Mouse (Mus musculus): Measurements from ENCODE around the gene Rpap1. TPM values are rescaled to one million over a fixed set of nuclear protein-coding genes. Genes with fewer than 3 reads are reported as not detected.

The Rpap1 gene
- polyA plus RNA-seq, 1 experiment: 9.7 TPM

- no peak for TF ChIP-seq POLR2A (IDR thresholded peaks at IDR 0.05; ENCODE audit: borderline replicate concordance, low read depth, low read length)
- TF ChIP-seq CTCF (IDR thresholded peaks at IDR 0.05; ENCODE audit: low read depth, low read length): no peak
- Histone ChIP-seq H3K4me1 (ENCODE audit: control insufficient read depth, insufficient read depth, low read length) (no peaks in the 10 kb centered on the region), H3K27ac (ENCODE audit: insufficient read depth, low read depth, low read length) (no peak overlapping the region), H3K4me3 (ENCODE audit: insufficient read depth, low read length) (peak overlapping the region; percentile 61)
Measured at GRCm38 (mm10) chr2:119758844-119759835, 28.2 kb downstream of the Rpap1 start.

- no peak for TF ChIP-seq CTCF (IDR thresholded peaks at IDR 0.05; ENCODE audit: low read depth, low read length)
- TF ChIP-seq POLR2A (IDR thresholded peaks at IDR 0.05; ENCODE audit: borderline replicate concordance, low read depth, low read length): no peak
- H3K27ac ChIP-seq (ENCODE audit: insufficient read depth, low read depth, low read length): no peak overlapping the region
- peak overlapping the region; percentile 61 for H3K4me3 ChIP-seq (ENCODE audit: insufficient read depth, low read length)
- no peaks in the 10 kb centered on the region for H3K4me1 ChIP-seq (ENCODE audit: control insufficient read depth, insufficient read depth, low read length)
Measured at GRCm38 (mm10) chr2:119758101-119758843, 29.1 kb downstream of the Rpap1 start.

GRCm38 (mm10) chr2:119757601-119758100, 29.7 kb downstream of the Rpap1 start:
- no peak overlapping the region for H3K27ac ChIP-seq (ENCODE audit: insufficient read depth, low read depth, low read length)
- no peak for TF ChIP-seq CTCF (IDR thresholded peaks at IDR 0.05; ENCODE audit: low read depth, low read length)
- TF ChIP-seq POLR2A (IDR thresholded peaks at IDR 0.05; ENCODE audit: borderline replicate concordance, low read depth, low read length): no peak
- peak overlapping the region; percentile 61 for H3K4me3 ChIP-seq (ENCODE audit: insufficient read depth, low read length)
- no peaks in the 10 kb centered on the region for H3K4me1 ChIP-seq (ENCODE audit: control insufficient read depth, insufficient read depth, low read length)

- no peak overlapping the region for H3K27ac ChIP-seq (ENCODE audit: insufficient read depth, low read depth, low read length)
- H3K4me1 ChIP-seq (ENCODE audit: control insufficient read depth, insufficient read depth, low read length): no peaks in the 10 kb centered on the region
- TF ChIP-seq POLR2A (IDR thresholded peaks at IDR 0.05; ENCODE audit: borderline replicate concordance, low read depth, low read length): no peak
- TF ChIP-seq CTCF (IDR thresholded peaks at IDR 0.05; ENCODE audit: low read depth, low read length): no peak
- H3K4me3 ChIP-seq (ENCODE audit: insufficient read depth, low read length): no peak overlapping the region
Measured at GRCm38 (mm10) chr2:119749260-119749659, 38.1 kb downstream of the Rpap1 start.

- no peak for TF ChIP-seq CTCF (IDR thresholded peaks at IDR 0.05; ENCODE audit: low read depth, low read length)
- TF ChIP-seq POLR2A (IDR thresholded peaks at IDR 0.05; ENCODE audit: borderline replicate concordance, low read depth, low read length): no peak
- Histone ChIP-seq H3K27ac (ENCODE audit: insufficient read depth, low read depth, low read length) (no peak overlapping the region), H3K4me3 (ENCODE audit: insufficient read depth, low read length) (no peak overlapping the region), H3K4me1 (ENCODE audit: control insufficient read depth, insufficient read depth, low read length) (no peaks in the 10 kb centered on the region)
Measured at GRCm38 (mm10) chr2:119747554-119747953, 39.8 kb downstream of the Rpap1 start.

GRCm38 (mm10) chr2:119745281-119745680, 42.1 kb downstream of the Rpap1 start:
- peaks cover 10% of the 10 kb centered on the region for H3K4me1 ChIP-seq (ENCODE audit: control insufficient read depth, insufficient read depth, low read length)
- no peak overlapping the region for H3K27ac ChIP-seq (ENCODE audit: insufficient read depth, low read depth, low read length)
- no peak for TF ChIP-seq CTCF (IDR thresholded peaks at IDR 0.05; ENCODE audit: low read depth, low read length)
- no peak overlapping the region for H3K4me3 ChIP-seq (ENCODE audit: insufficient read depth, low read length)

- no peak for TF ChIP-seq CTCF (IDR thresholded peaks at IDR 0.05; ENCODE audit: low read depth, low read length)
- no peak for TF ChIP-seq POLR2A (IDR thresholded peaks at IDR 0.05; ENCODE audit: borderline replicate concordance, low read depth, low read length)
- H3K27ac ChIP-seq (ENCODE audit: insufficient read depth, low read depth, low read length): no peak overlapping the region
- H3K4me1 ChIP-seq (ENCODE audit: control insufficient read depth, insufficient read depth, low read length): peaks cover 10% of the 10 kb centered on the region
- H3K4me3 ChIP-seq (ENCODE audit: insufficient read depth, low read length): no peak overlapping the region
Measured at GRCm38 (mm10) chr2:119744163-119745111, 42.9 kb downstream of the Rpap1 start.

- no peak overlapping the region for H3K27ac ChIP-seq (ENCODE audit: insufficient read depth, low read depth, low read length)
- H3K4me3 ChIP-seq (ENCODE audit: insufficient read depth, low read length): no peak overlapping the region
- TF ChIP-seq POLR2A (IDR thresholded peaks at IDR 0.05; ENCODE audit: borderline replicate concordance, low read depth, low read length) (no peak), CTCF (IDR thresholded peaks at IDR 0.05; ENCODE audit: low read depth, low read length) (no peak)
- peaks cover 10% of the 10 kb centered on the region for H3K4me1 ChIP-seq (ENCODE audit: control insufficient read depth, insufficient read depth, low read length)
Measured at GRCm38 (mm10) chr2:119743808-119744162, 43.6 kb downstream of the Rpap1 start.
